Mouse (Mus musculus): ENCODE data around the gene Endov. TPM values are rescaled to one million over a fixed set of nuclear protein-coding genes. Genes with fewer than 3 reads are reported as not detected.

The Endov gene
- total RNA-seq (2015; ENCODE audit: low replicate concordance) (2.9 and 3.1 TPM in 2 replicates), total RNA-seq (2017; ENCODE audit: low replicate concordance) (3.8 and 4.8 TPM in 2 replicates)

DNA sequence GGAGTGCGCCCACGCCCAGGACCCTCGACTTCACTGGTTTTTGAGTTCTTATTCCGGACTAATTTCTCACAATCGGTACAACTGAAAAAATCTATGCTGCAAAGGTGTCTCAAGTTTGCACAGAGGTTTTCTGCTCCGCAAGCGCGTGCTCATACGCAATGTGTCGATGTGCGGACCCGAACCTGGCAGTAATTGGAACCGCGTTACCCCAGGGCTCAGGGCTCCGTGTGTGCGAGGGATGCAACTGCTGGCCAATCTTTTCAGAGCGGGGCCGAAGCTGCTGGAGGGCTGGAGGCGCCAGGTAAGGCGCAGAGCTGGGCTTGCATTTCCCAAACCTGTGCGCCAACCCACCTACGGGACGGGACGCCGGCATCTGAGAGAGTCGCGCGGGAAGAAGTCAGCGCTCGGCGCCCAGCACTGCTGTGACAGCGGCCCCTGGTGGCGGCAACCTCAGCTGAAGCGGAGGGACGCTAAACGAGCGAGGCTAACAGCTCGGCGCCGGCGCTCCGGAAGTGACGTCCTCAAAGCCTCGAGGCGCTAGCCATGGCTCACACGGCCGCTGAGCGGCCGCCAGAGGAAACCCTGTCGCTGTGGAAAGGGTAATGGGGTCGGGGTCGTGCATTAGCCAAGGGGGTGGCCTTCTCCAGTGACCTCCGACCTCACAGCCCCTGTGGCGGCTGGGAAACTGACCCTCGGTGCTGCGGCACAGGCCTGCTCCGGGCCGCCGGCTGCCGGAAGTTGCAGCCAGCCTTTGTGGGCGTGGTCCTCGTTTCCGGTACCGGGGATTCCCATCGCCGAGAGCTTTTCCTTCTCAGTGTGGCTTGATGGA, at the start of gene Endov:
TSS of gene Endov (plus strand) at position 487 of the 829 bp plus-strand sequence.
- ATAC-seq (replicated peaks; ENCODE audit: low FRiP score, poor library complexity, severe bottlenecking) = peak; percentile 97

DNA sequence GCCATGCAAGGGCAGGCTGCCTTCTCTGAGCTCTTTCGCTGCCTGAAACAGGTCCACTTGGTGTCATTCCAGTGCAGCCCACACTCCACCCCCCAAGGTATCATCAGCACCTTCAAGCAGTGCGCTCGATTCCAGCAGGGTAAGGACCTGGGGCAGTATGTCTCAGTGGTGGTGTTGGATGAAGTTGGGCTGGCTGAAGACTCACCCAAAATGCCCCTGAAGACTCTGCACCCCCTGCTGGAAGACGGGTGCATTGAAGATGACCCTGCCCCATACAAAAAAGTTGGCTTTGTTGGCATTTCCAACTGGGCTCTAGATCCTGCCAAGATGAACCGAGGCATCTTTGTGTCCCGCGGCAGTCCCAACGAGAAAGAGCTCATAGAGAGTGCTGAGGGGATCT, 48.9 kb upstream of the Endov start:
- ATAC-seq (replicated peaks; ENCODE audit: low FRiP score, poor library complexity, severe bottlenecking) = no peak

DNA sequence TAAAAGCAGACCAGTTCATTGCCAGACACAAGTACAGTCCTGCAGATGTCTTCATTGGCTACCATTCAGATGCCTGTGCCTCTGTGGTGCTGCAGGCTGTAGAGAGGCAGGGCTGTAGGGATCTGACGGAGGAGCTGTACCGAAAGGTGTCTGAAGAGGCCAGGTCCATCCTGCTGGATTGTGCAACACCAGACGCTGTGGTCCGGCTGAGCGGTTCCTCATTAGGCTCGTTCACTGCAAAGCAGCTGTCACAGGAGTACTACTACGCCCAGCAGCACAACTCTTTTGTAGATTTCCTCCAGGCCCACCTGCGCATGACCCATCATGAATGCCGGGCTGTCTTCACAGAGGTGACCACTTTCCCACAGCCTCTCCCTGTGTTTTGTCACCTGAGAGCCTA, 47.7 kb upstream of the Endov start:
- ATAC-seq (replicated peaks; ENCODE audit: low FRiP score, poor library complexity, severe bottlenecking) = no peak

DNA sequence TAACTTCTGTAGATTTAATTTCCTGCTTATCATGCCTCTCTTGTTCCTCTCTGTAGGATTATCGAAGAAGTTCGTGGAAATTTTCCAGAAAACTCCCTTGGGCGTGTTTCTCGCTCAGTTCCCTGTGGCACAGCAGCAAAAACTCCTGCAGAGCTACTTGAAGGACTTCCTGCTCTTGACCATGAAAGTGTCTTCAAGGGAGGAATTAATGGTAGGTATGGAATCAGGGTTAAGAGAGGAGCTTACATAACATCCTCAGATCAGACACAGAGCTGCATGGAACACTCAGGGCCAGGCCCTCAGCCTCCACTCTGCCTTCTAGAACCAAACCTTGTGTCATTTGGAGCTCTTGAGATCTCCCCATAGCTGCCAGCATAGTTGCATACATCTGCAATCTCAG, 35.0 kb upstream of the Endov start:
- no peak for ATAC-seq (replicated peaks; ENCODE audit: low FRiP score, poor library complexity, severe bottlenecking)

DNA sequence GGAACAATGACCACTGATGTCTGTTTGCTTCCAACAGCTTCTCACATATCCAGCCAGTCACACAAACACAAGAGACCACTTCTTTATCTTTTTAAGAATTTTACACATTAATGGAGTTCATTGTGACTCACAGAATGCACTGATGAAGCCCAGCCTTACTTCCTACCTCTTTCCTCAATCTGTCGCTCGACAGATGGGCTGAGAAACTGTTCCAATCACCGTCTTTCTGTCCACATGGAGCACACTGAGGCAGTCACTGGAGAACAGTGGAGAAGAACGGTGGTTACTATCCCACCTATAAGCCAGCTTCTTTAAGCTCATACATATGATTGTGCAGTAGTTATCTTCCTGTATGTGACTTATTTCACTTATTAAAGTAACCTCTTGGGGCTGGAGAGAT, 13.3 kb upstream of the Endov start:
- ATAC-seq (replicated peaks; ENCODE audit: low FRiP score, poor library complexity, severe bottlenecking) = no peak

DNA sequence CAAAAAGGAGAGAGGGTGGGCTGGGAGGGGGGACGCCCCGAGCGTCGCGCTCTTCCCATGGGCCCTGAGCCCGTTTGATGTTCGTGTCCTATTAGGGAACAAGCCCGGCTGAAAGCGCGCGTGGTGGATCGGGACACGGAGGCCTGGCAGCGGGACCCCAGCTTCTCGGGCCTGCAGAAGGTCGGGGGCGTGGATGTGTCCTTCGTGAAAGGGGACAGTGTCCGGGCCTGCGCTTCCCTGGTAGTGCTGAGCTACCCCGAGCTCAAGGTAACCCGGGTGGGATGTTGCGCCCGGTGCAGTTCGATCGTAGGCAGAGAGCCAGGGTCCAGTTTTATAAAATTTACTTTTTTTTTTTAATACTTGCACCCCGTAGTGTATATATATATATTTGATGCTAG, 542 bp downstream of the Endov start:
- ATAC-seq (replicated peaks; ENCODE audit: low FRiP score, poor library complexity, severe bottlenecking) = no peak

DNA sequence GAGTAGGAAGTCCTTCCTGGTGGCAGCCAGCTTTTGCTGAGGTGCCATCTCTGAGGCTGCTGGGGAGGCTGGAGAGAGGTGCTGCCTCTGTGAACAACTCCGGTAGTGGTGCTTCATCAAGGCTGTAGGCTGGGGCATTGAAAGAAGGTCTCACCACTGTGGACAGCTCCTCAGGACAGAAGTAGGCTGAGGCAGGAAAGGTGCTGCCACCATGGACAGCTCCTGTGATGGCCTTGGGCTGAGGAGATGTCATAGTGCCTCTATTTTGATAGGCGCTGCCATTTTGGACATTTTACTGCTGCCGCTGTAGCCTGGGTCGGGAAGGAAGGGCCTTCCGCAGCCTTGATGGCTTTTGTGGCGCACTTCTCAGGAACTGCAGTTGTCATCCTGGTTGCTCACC, 1.7 kb downstream of the Endov start:
- no peak for ATAC-seq (replicated peaks; ENCODE audit: low FRiP score, poor library complexity, severe bottlenecking)

DNA sequence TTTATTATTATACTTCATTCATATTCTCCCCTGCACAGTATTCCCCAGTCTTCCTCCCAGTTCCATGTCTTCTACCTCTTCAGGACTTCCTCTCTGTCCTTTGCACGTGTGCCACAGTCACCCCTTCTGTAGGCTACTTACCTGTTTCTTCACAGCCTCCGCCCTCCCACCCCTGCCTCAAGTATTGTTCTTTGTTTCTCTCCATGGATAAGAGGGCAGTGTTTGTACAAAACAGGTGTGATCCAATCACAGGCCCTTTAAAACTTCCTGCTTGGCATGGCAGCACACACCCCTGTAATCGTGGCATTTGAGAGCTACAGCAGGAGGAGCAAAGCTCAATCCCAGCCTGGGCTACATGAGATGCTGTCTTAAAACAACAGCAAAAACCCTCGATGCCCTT, 2.4 kb downstream of the Endov start:
- no peak for ATAC-seq (replicated peaks; ENCODE audit: low FRiP score, poor library complexity, severe bottlenecking)

DNA sequence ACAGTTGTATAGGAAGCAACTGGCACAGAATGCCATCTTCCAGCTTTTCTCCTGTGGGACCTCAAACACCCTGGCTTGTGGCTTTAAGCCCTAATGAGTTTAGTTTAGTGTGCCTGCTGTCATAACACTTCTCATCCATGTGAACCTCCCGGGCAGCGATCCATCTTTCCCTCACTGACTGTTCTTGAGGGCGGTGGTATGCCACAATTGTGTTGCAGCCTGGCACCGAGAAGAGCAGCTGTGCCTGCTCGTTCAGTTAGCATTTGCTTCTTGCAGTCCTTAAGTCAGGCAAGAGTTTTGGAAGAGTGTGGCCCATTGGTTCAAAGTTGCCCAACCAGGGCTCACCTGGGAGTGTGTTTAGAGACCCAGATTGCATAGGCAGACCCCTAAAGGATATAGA, 5.0 kb downstream of the Endov start:
- ATAC-seq (replicated peaks; ENCODE audit: low FRiP score, poor library complexity, severe bottlenecking) = no peak

DNA sequence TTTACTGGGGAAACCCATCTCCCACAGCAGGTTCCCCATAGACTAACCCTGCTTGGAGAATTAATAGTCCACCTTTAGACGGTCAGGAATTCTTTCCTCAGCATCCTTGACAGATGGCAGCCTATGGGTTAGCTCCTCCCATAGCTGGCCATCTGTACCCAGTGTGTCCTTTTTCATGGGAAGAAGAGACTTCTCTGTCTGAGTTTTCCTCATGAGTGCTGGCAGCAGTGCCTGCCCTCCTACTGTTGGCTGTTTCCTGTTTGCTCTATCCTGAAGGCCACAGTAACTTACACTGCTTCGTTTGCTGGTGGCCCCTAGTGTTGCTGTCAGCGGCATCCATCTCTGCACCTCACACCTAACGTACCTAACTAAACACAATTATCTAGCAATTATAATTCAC, 6.3 kb downstream of the Endov start:
- no peak for ATAC-seq (replicated peaks; ENCODE audit: low FRiP score, poor library complexity, severe bottlenecking)

DNA sequence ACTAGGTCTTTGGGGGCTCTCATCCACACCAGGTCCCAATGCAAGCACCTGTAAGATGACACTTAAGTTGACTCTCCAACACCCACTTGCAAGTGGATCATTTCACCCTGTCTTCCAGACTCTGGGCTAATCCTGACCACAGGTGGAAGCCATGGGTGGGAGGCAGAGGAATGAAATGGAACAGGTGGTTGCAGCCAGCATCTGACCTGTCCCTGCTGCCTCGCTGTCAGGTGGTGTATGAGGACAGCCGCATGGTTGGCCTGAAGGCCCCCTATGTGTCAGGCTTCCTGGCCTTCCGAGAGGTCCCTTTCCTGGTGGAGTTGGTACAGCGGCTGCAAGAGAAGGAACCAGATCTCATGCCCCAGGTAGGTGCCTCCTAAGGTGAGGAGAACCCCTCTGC, 8.2 kb downstream of the Endov start:
- no peak for ATAC-seq (replicated peaks; ENCODE audit: low FRiP score, poor library complexity, severe bottlenecking)

DNA sequence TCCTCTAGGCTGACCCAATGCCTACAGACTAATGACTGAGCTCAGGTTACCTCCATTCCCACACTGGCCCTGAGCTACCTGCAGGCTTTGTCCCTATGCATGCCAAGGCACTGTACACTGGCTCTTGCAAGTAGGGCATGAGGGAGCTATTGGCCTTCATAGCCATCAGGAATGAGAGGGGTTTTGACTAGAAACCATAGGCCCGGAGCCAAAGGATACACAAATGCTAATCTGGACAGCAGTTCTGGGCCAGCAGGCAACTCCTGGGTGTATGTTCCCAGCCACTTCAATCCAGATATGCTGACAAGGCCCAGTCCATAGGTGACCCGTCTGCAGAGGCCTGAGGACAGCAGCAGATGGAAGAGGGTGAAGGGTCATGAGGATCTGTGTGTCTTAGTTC, 8.9 kb downstream of the Endov start:
- no peak for ATAC-seq (replicated peaks; ENCODE audit: low FRiP score, poor library complexity, severe bottlenecking)

DNA sequence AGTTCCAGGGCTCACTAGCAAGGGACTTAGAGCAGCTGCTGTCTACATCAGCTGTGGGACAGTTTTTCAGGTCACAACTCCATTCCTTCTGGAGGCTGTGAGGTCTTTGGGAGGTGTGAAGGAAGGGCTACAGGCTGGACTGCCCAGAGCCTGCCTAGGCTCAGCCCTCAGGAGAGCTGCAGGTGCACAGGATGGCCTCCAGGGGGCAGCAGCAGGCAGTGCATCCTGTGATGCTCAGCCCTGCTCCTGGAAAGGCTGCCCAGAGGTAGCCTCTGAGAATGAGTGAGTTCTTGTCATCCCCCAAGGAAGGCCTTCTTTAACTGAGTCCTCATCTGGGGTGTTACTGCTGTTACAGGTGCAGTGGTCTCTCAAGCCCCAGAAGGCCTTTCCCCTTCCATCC, 12.5 kb downstream of the Endov start:
- ATAC-seq (replicated peaks; ENCODE audit: low FRiP score, poor library complexity, severe bottlenecking) = peak; percentile 78

DNA sequence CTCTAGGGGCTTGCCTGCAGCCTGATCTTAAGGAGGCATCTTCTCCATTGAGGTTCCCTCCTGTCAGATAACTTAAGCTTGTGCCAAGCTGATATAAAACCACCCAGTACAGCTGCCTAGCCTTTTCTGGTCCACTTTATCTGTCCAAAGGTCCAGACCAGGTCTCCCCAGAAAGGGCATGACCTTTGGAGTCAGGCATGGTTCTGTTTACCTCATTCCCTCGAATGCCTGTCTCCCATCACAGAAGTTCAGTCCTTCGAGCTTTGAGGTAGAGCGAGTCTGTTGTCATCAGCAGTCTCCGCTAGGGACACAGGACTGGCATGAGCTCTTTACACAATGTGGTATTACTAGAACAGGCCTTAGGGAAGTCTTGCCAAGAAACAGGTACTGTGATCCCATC, 15.2 kb downstream of the Endov start:
- ATAC-seq (replicated peaks; ENCODE audit: low FRiP score, poor library complexity, severe bottlenecking) = no peak

DNA sequence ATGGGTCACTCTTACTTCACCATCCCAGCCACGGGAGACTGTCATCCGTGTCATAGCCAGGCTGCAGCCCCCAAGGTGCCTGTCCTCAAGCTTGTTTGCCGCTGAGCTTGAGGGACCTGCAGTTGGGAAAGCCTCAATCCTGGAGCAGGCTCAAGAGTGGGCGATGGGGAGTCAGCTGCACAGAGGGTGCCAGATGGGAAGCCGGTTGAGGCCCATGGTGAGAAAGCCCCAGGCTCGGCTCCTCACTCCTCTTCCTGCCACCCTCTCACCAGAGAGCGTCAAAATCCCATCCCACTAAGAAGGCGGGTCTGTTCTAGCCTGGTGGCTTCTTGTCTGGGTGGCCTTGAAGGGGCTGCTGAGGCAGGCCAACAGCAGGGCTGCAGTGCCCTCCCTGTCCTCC, 16.6 kb downstream of the Endov start:
- ATAC-seq (replicated peaks; ENCODE audit: low FRiP score, poor library complexity, severe bottlenecking) = no peak

DNA sequence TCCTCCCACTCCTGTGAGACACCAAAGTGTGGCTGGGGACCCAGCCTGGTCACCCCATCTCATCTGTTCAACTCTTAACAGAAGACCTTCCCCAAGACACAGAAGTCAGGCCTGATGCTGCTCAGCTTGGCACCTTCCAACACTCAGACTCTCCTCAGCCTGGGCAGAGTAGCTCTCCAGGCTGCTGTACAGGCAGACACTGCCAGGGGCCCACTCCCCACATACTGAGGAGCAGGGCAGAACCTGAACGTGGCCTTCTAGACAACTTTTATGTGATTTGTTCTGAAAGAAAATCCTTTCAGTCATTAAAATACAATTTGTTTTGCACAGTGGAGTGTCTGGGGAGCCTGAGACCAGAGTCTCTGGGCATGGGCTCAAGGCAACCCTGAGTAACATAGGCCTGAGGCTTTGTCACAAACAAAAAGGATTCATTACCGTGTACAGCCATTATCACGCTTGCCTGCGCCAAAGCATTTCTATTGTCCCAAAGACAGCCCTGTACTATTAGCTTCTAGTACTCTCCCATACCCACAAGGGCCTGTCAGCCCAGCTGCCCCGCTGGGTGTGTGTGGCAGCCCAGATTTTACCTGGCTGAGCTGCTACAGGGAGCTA, 18.1 kb downstream of the Endov start:
- ATAC-seq (replicated peaks; ENCODE audit: low FRiP score, poor library complexity, severe bottlenecking) = no peak

DNA sequence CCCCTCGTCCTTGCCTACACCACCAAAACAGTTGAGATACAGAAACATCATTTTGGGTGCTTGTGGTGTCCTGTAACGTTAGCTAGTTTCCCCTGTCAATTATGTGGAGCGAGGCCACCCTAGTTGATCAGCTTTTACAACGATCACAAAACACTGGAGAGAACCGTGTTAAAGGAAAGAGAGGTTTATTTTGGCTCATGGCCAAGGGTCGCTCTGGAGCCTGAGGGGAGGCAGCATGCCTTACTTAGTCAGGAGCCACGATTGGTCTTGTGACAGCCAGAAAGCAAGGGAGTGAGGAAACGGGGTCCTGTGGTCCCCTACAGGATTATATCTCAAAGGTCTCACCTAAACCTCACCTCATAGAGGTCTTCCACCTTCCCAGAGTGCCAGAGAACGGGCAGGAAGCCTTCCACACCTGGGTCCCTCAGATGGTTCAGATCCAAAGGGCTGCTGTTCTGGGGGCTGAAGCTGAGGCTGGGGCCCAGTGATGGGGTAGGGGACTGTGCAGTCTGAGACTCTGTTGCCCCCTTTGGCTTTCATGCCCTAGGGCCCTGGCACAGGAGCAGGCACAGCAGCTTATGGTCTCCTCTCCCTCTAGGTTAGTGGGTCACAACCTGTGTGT, 22.0 kb downstream of the Endov start:
- ATAC-seq (replicated peaks; ENCODE audit: low FRiP score, poor library complexity, severe bottlenecking) = no peak

DNA sequence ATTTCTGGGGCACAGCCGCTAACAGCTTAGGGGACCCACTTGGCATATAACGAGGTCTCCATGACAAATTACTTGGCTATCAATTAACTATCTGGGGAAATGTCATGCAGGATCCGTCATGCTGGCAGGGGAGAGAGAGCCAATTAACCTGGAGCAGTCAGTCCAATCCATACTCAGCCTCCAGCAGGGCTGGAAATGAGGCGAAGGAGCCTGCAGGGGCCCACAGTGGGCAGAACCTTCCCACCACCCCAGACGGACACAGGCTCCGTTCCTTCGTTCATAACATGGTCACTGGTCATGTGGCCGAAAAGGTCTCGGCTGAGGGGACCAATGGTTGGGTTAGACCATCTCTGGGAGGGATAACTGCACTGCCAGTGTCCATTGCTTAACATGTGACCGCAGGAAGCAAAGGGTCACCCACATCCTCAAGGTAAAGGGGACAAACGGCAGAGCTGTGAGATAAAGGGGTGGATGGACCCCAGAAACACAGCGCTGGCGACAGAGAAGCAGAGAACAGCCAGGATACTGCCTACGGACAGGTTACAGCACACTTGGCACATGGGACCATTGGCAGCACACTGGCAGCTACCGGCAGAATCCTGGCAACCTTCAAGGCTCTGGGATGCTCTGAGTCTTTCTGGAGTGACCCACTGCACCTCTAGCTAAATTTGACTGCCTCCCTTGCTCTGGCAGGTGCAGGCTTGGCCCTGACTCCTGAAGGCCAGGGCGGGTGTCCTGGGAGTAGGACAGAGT, 23.1 kb downstream of the Endov start:
- no peak for ATAC-seq (replicated peaks; ENCODE audit: low FRiP score, poor library complexity, severe bottlenecking)

DNA sequence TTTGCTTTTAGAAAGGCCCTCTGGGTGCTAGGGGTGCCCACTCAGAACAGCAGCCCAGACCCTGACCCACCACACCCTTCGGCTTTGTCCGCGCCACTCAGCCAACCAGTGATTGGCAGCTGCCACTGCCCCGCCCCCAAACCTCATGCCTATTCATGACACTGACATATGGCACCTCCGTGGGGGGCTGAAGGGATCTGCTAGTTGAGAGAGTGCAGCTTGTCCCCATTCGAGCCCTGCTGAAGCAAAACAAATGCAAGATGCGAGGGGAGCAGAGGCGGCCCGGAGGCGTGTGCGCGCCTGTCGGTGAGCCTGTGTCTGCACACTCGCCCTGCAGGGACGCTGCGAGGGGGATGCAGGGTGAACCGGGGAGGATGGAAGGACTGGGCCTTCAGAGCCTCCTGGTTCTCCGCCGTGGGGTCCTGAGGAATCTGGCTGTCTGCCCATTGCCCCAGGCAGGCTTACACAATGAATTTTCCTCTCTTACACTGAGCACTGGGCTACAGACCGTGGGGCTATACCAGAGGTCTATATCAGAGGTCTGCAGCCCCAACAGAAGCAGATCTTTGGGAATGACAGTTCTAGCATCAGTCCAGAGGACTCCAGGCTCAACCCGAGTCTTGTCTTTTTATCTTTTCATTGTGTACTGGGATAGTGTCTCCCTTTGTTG, 24.0 kb downstream of the Endov start:
- ATAC-seq (replicated peaks; ENCODE audit: low FRiP score, poor library complexity, severe bottlenecking) = no peak

All from erythroblast, adult 5-6 weeks (primary cell).